Mouse (Mus musculus) lung, adult 2 months (tissue): ENCODE measurements around the gene Gnb5. TPM values are rescaled to one million over a fixed set of nuclear protein-coding genes. Genes with fewer than 3 reads are reported as not detected.

Experiments
- DNase-seq: peaks from one replicate; pipeline ENCODE4 v3.0.0; 2022
- H3K4me1 ChIP-seq: fragments of 200-500 bp; 2 replicates; pipeline ENCODE4 v1.6.1; 2011; ENCODE audit warnings: low read length; ENCODE audit not compliant: control insufficient read depth, insufficient read depth
- H3K4me3 ChIP-seq: fragments of 200-500 bp; replicated peaks from 2 replicates; pipeline ENCODE3; 2011; ENCODE audit warnings: low read depth, mild to moderate bottlenecking, control low read depth, low read length; ENCODE audit errors: extremely low read depth
- CTCF ChIP-seq: fragments of 200-500 bp; IDR thresholded peaks from 2 replicates; pipeline ENCODE4 v1.5.1; 2011; ENCODE audit warnings: mild to moderate bottlenecking, low read length, control low read depth; ENCODE audit not compliant: insufficient read depth
- POLR2A ChIP-seq: fragments of 200-500 bp; IDR thresholded peaks from 2 replicates; pipeline ENCODE4 v1.6.1; 2011; ENCODE audit warnings: low read depth, mild to moderate bottlenecking, control low read depth, low read length, borderline replicate concordance; ENCODE audit errors: extremely low read depth
- WGBS: fragments of 180-500 bp; shearing (Covaris S2); methylation state at CpG from one replicate; pipeline ENCODE4 v1.1.7; 2018; 5-methylcytosine and 5-hydroxymethylcytosine counted together
- polyA plus RNA-seq: library from polyadenylated mRNA; depleted of rRNA; stranded (reverse); fragments of >200 nt; gene quantifications from 2 replicates; pipeline ENCODE4 v1.2.3, GENCODE M21; 2012

The Gnb5 gene
- polyA plus RNA-seq, 1 experiment: 15.4 TPM

GRCm38 (mm10) chr9:75314517-75315105 lies 8.5 kb downstream of the Gnb5 start:
- Histone ChIP-seq H3K4me1 (no peaks in the 10 kb centered on the region), H3K4me3 (peak overlapping the region; percentile 61)
- 10% methylated on average over 22 of the region's 22 CpGs for WGBS
- peak; percentile 9 for DNase-seq
- TF ChIP-seq CTCF: no peak
- no peak for TF ChIP-seq POLR2A

- no peak for DNase-seq
- H3K4me3 ChIP-seq: no peak overlapping the region
- TF ChIP-seq POLR2A: no peak
- TF ChIP-seq CTCF: no peak
- H3K4me1 ChIP-seq: no peaks in the 10 kb centered on the region
- 75% methylated on average over 3 of the region's 3 CpGs for WGBS
Measured at GRCm38 (mm10) chr9:75315238-75315637, 9.2 kb downstream of the Gnb5 start.

- no peak for DNase-seq
- Histone ChIP-seq H3K4me1 (no peaks in the 10 kb centered on the region), H3K4me3 (no peak overlapping the region)
- TF ChIP-seq CTCF (no peak), POLR2A (no peak)
- WGBS: 84% methylated on average over 6 of the region's 6 CpGs
Measured at GRCm38 (mm10) chr9:75316771-75317170, 10.7 kb downstream of the Gnb5 start.

- no peaks in the 10 kb centered on the region for H3K4me1 ChIP-seq
- no peak overlapping the region for H3K4me3 ChIP-seq
- no peak for DNase-seq
- no peak for TF ChIP-seq CTCF
- no peak for TF ChIP-seq POLR2A
- 86% methylated on average over 2 of the region's 2 CpGs for WGBS
Measured at GRCm38 (mm10) chr9:75318196-75318595, 12.1 kb downstream of the Gnb5 start.

GRCm38 (mm10) chr9:75319365-75319764 lies 13.3 kb downstream of the Gnb5 start:
- TF ChIP-seq POLR2A (no peak), CTCF (no peak)
- H3K4me3 ChIP-seq: no peak overlapping the region
- WGBS: 85% methylated on average over 3 of the region's 3 CpGs
- no peak for DNase-seq
- no peaks in the 10 kb centered on the region for H3K4me1 ChIP-seq

- 76% methylated on average over 13 of the region's 13 CpGs for WGBS
- TF ChIP-seq CTCF: no peak
- no peak for TF ChIP-seq POLR2A
Measured at GRCm38 (mm10) chr9:75322099-75322885, 16.2 kb downstream of the Gnb5 start.

GRCm38 (mm10) chr9:75328047-75328446 lies 22.0 kb downstream of the Gnb5 start:
- Histone ChIP-seq H3K4me1 (no peaks in the 10 kb centered on the region), H3K4me3 (no peak overlapping the region)
- DNase-seq: no peak
- 94% methylated on average over 3 of the region's 3 CpGs for WGBS
- no peak for TF ChIP-seq POLR2A
- no peak for TF ChIP-seq CTCF

More at GRCm38 (mm10) chr9:75322099-75322885, 16.2 kb downstream of the Gnb5 start:
- Histone ChIP-seq H3K4me3 (no peak overlapping the region), H3K4me1 (no peaks in the 10 kb centered on the region)
- no peak for DNase-seq

GRCm38 (mm10) chr9:75330821-75331220 lies 24.7 kb downstream of the Gnb5 start:
- Histone ChIP-seq H3K4me1 (no peaks in the 10 kb centered on the region), H3K4me3 (no peak overlapping the region)
- DNase-seq: no peak
- 92% methylated on average over 8 of the region's 8 CpGs for WGBS
- no peak for TF ChIP-seq CTCF
- no peak for TF ChIP-seq POLR2A

- TF ChIP-seq CTCF: no peak
- TF ChIP-seq POLR2A: no peak
- DNase-seq: no peak
- H3K4me3 ChIP-seq: no peak overlapping the region
Measured at GRCm38 (mm10) chr9:75334440-75334839, 28.4 kb downstream of the Gnb5 start.

GRCm38 (mm10) chr9:75338016-75338415 lies 31.9 kb downstream of the Gnb5 start:
- no peak for DNase-seq
- Histone ChIP-seq H3K4me3 (no peak overlapping the region), H3K4me1 (no peaks in the 10 kb centered on the region)
- TF ChIP-seq POLR2A (no peak), CTCF (no peak)
- 88% methylated on average over 6 of the region's 6 CpGs for WGBS

More at GRCm38 (mm10) chr9:75334440-75334839, 28.4 kb downstream of the Gnb5 start:
- no peaks in the 10 kb centered on the region for H3K4me1 ChIP-seq
- WGBS: 81% methylated on average over 4 of the region's 4 CpGs
